Mouse (Mus musculus): ENCODE results near the gene Olfr1358.

DNA sequence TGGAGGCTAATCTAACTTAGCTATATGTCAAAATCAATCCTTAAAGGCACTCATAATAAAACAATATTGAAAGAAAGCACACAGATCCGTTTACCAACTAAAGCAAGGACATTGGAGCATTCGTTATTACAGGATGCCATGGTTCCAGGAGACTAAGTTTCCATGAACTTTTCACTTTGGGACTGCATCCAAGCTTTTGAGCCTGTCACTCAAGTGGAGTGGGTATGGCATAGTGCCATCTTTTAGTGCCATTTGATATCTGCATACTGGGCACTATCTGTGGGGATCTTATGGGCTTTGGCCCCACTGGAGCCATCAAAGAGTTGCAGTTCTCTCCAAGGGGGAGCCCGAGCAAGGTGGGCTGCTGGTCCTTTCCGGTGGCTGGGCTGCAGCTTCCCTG, 8.3 kb downstream of the Olfr1358 start:
- no peak for TF ChIP-seq POLR2A (IDR thresholded peaks at IDR 0.05; ENCODE audit: low read depth, low read length)
- no peak for TF ChIP-seq CTCF (IDR thresholded peaks at IDR 0.05; ENCODE audit: extremely low read depth, insufficient read length, insufficient replicate concordance, low read depth, low read length)
